Mouse (Mus musculus): ENCODE data around the gene Cox7a2l.

DNA sequence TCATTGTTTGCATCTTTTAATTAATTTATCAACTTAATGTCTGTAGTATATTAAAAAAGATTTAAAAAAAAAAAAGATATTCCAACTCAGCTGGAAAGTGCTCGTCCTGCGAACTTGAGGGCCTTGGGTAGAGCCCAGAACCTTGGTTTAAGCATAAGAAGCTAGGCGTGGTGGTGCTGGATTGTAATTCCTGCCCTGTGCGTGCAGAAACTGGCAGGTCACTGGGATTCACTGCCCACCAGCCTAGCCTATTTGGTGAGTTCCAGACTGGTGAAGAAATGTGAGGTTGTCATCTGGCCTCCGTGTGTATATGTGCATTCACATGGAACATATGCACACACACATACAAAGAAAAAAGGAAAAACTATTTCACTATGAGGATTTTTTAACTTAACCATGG is 51.2 kb downstream of the Cox7a2l start:
- TF ChIP-seq CTCF (conservative IDR thresholded peaks at IDR 0.05 in 1 of 2, IDR thresholded peaks at IDR 0.05 in 1 of 2; ENCODE audit: low read depth in 2 of 2, low read length in 2 of 2) (no peak), MYC (IDR thresholded peaks at IDR 0.05; ENCODE audit: low read depth, low read length) (no peak), SMC3 (IDR thresholded peaks at IDR 0.05; ENCODE audit: low read depth, low read length) (no peak), MAFK (IDR thresholded peaks at IDR 0.05; ENCODE audit: insufficient replicate concordance, low read length) (no peak)
